Mouse (Mus musculus) bone marrow macrophage, adult 2 months (primary cell): ENCODE results near the gene Cpn2.

ENCODE experiments used
- CTCF ChIP-seq: IDR thresholded peaks from 2 replicates; pipeline ENCODE4 v1.5.1; 2012; ENCODE audit warnings: low read depth, mild to moderate bottlenecking, low read length, moderate library complexity
- POLR2A ChIP-seq: IDR thresholded peaks from 2 replicates; pipeline ENCODE4 v1.6.1; 2012; ENCODE audit warnings: mild to moderate bottlenecking, low read depth, low read length, borderline replicate concordance

DNA sequence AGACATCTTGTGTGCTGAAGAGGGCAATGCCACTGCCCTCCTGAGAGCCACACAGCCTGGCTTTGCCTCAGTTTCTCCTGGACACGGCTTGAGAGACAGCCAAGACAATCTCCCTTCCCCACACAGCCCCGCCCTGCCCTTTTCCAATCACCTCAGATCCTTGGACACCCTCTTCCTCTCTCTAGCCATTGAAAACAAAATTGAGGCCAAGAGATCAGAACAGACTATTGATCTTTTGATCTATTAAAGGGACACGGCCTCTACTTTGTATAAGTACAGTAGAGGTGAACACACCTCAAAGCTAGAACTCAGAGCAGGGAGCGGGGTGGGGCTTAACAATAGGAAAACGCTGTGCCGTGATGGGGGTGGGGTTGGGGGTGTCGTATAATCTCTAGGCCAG lies 8.9 kb downstream of the Cpn2 start:
- TF ChIP-seq CTCF (no peak), POLR2A (no peak)
